Mouse (Mus musculus): ENCODE data around the gene Olfr351.

Gene Olfr351

GRCm38 (mm10) chr2:36862560-36862959 lies at the start of gene Olfr351:
TSS of gene Olfr351 (minus strand) at chr2:36862660.
- no peak for DNase-seq (ENCODE audit: low read depth, low spot score)

- DNase-seq (ENCODE audit: low read depth, low spot score) = no peak
Observed at GRCm38 (mm10) chr2:36905380-36905779, 42.9 kb upstream of the Olfr351 start, which contains the start of gene Olfr354. TSS of gene Olfr354 (plus strand) at chr2:36905680.

DNA sequence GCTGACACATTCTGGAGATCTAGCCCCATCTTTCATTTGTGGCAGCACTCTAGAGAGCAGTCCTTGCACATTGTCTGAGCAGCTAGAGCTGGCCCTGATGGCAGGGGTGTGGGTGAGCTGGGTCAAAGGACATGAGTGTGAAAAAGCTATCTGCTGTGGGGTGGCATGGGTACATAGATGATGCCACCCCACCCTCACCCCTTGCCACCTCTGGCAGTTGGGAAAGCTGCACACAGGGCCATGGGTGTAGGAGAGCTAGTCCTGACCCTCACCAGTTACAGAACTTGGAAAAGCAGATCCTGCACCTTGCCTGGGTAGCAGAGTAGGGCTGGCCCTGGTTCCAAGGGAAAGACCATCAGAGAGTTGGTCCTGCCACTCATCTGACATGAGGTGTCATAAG lies 34.7 kb upstream of the Olfr351 start:
- DNase-seq (ENCODE audit: low read depth, low spot score) = no peak

GRCm38 (mm10) chr2:36892836-36893235 lies 30.4 kb upstream of the Olfr351 start, which contains the start of gene Olfr353:
TSS of gene Olfr353 (minus strand) at chr2:36892936.
- DNase-seq (ENCODE audit: low read depth, low spot score) = no peak

- DNase-seq (ENCODE audit: low read depth, low spot score) = no peak
Observed at GRCm38 (mm10) chr2:36868160-36868559, 5.7 kb upstream of the Olfr351 start, which contains the start of gene Olfr352. TSS of gene Olfr352 (plus strand) at chr2:36868460.

- DNase-seq (ENCODE audit: low read depth, low spot score) = no peak
Observed at GRCm38 (mm10) chr2:36846010-36846409, 16.4 kb downstream of the Olfr351 start, which contains the start of gene Olfr350. TSS of gene Olfr350 (plus strand) at chr2:36846310.

- no peak for DNase-seq (ENCODE audit: low read depth, low spot score)
Observed at GRCm38 (mm10) chr2:36816932-36817331, 45.5 kb downstream of the Olfr351 start, which contains the start of gene Olfr3. TSS of gene Olfr3 (minus strand) at chr2:36817032.
